Mouse (Mus musculus): Measurements from ENCODE around the gene Dpp6. TPM values are rescaled to one million over a fixed set of nuclear protein-coding genes. Genes with fewer than 3 reads are reported as not detected.

The Dpp6 gene
- polyA plus RNA-seq, 1 experiment from 2014 or later = 3.9 TPM

- Histone ChIP-seq H3K36me3 (no peaks in the 10 kb centered on the region), H3K27ac (replicated peaks) (no peak overlapping the region), H3K4me1 (no peaks in the 10 kb centered on the region), H3K9ac (no peak overlapping the region), H3K27me3 (no peaks in the 10 kb centered on the region), H3K4me2 (replicated peaks) (no peak overlapping the region), H3K4me3 (replicated peaks) (no peak overlapping the region), H3K9me3 (replicated peaks) (no peaks in the 10 kb centered on the region)
- 63% methylated on average over 11 of the region's 11 CpGs for WGBS
- ATAC-seq (ENCODE audit: insufficient number of reproducible peaks, low FRiP score, low TSS enrichment, low read depth) = no peak
These were observed 868.2 kb downstream of the Dpp6 start for GRCm38 (mm10) chr5:27685162-27685561.

GRCm38 (mm10) chr5:27685923-27686322 is 868.9 kb downstream of the Dpp6 start:
- Histone ChIP-seq H3K9me3 (replicated peaks) (no peaks in the 10 kb centered on the region), H3K4me2 (replicated peaks) (no peak overlapping the region), H3K9ac (no peak overlapping the region), H3K4me3 (replicated peaks) (no peak overlapping the region), H3K4me1 (no peaks in the 10 kb centered on the region), H3K36me3 (no peaks in the 10 kb centered on the region), H3K27ac (replicated peaks) (no peak overlapping the region), H3K27me3 (no peaks in the 10 kb centered on the region)
- 71% methylated on average over 3 of the region's 3 CpGs for WGBS
- ATAC-seq (ENCODE audit: insufficient number of reproducible peaks, low FRiP score, low TSS enrichment, low read depth) = no peak

GRCm38 (mm10) chr5:27687311-27687710 is 870.3 kb downstream of the Dpp6 start:
- Histone ChIP-seq H3K4me1 (no peaks in the 10 kb centered on the region), H3K4me3 (replicated peaks) (no peak overlapping the region), H3K9ac (no peak overlapping the region), H3K27ac (replicated peaks) (no peak overlapping the region), H3K9me3 (replicated peaks) (no peaks in the 10 kb centered on the region), H3K27me3 (no peaks in the 10 kb centered on the region), H3K4me2 (replicated peaks) (no peak overlapping the region), H3K36me3 (no peaks in the 10 kb centered on the region)
- 83% methylated on average over 2 of the region's 2 CpGs for WGBS
- ATAC-seq (ENCODE audit: insufficient number of reproducible peaks, low FRiP score, low TSS enrichment, low read depth) = no peak

- no peak overlapping the region for H3K9ac ChIP-seq
- no peak overlapping the region for H3K4me3 ChIP-seq (replicated peaks)
- H3K27me3 ChIP-seq = no peaks in the 10 kb centered on the region
- H3K36me3 ChIP-seq = no peaks in the 10 kb centered on the region
- 78% methylated on average over 6 of the region's 6 CpGs for WGBS
- no peaks in the 10 kb centered on the region for H3K9me3 ChIP-seq (replicated peaks)
- H3K4me1 ChIP-seq = no peaks in the 10 kb centered on the region
- ATAC-seq (ENCODE audit: insufficient number of reproducible peaks, low FRiP score, low TSS enrichment, low read depth) = no peak
- H3K4me2 ChIP-seq (replicated peaks) = no peak overlapping the region
- H3K27ac ChIP-seq (replicated peaks) = no peak overlapping the region
These were observed 885.5 kb downstream of the Dpp6 start for GRCm38 (mm10) chr5:27702482-27702881.

GRCm38 (mm10) chr5:27705020-27705419 is 888.0 kb downstream of the Dpp6 start:
- Histone ChIP-seq H3K9me3 (replicated peaks) (no peaks in the 10 kb centered on the region), H3K4me3 (replicated peaks) (no peak overlapping the region), H3K27me3 (no peaks in the 10 kb centered on the region), H3K4me1 (no peaks in the 10 kb centered on the region), H3K4me2 (replicated peaks) (no peak overlapping the region), H3K36me3 (no peaks in the 10 kb centered on the region), H3K27ac (replicated peaks) (no peak overlapping the region), H3K9ac (no peak overlapping the region)
- ATAC-seq (ENCODE audit: insufficient number of reproducible peaks, low FRiP score, low TSS enrichment, low read depth) = no peak

- no peaks in the 10 kb centered on the region for H3K27me3 ChIP-seq
- H3K4me1 ChIP-seq = no peaks in the 10 kb centered on the region
- H3K9ac ChIP-seq = no peak overlapping the region
- no peaks in the 10 kb centered on the region for H3K36me3 ChIP-seq
- no peaks in the 10 kb centered on the region for H3K9me3 ChIP-seq (replicated peaks)
- no peak for ATAC-seq (ENCODE audit: insufficient number of reproducible peaks, low FRiP score, low TSS enrichment, low read depth)
- 69% methylated on average over 6 of the region's 6 CpGs for WGBS
- H3K27ac ChIP-seq (replicated peaks) = no peak overlapping the region
- no peak overlapping the region for H3K4me3 ChIP-seq (replicated peaks)
- no peak overlapping the region for H3K4me2 ChIP-seq (replicated peaks)
These were observed 889.5 kb downstream of the Dpp6 start for GRCm38 (mm10) chr5:27706551-27706950.

GRCm38 (mm10) chr5:27707283-27707682 is 890.3 kb downstream of the Dpp6 start:
- Histone ChIP-seq H3K4me2 (replicated peaks) (no peak overlapping the region), H3K4me1 (no peaks in the 10 kb centered on the region), H3K9me3 (replicated peaks) (no peaks in the 10 kb centered on the region), H3K27me3 (no peaks in the 10 kb centered on the region), H3K27ac (replicated peaks) (no peak overlapping the region), H3K9ac (no peak overlapping the region), H3K36me3 (no peaks in the 10 kb centered on the region), H3K4me3 (replicated peaks) (no peak overlapping the region)
- ATAC-seq (ENCODE audit: insufficient number of reproducible peaks, low FRiP score, low TSS enrichment, low read depth) = no peak

GRCm38 (mm10) chr5:27708209-27708608 is 891.2 kb downstream of the Dpp6 start:
- Histone ChIP-seq H3K27ac (replicated peaks) (no peak overlapping the region), H3K9me3 (replicated peaks) (no peaks in the 10 kb centered on the region), H3K9ac (no peak overlapping the region), H3K27me3 (no peaks in the 10 kb centered on the region), H3K4me2 (replicated peaks) (no peak overlapping the region), H3K4me3 (replicated peaks) (no peak overlapping the region), H3K4me1 (no peaks in the 10 kb centered on the region), H3K36me3 (no peaks in the 10 kb centered on the region)
- ATAC-seq (ENCODE audit: insufficient number of reproducible peaks, low FRiP score, low TSS enrichment, low read depth) = no peak
- 27% methylated on average over 6 of the region's 6 CpGs for WGBS

- WGBS = 43% methylated on average over 8 of the region's 8 CpGs
- Histone ChIP-seq H3K9ac (no peak overlapping the region), H3K4me2 (replicated peaks) (no peak overlapping the region), H3K9me3 (replicated peaks) (no peaks in the 10 kb centered on the region), H3K4me3 (replicated peaks) (no peak overlapping the region), H3K27ac (replicated peaks) (no peak overlapping the region), H3K4me1 (no peaks in the 10 kb centered on the region), H3K27me3 (no peaks in the 10 kb centered on the region), H3K36me3 (no peaks in the 10 kb centered on the region)
- ATAC-seq (ENCODE audit: insufficient number of reproducible peaks, low FRiP score, low TSS enrichment, low read depth) = no peak
These were observed 894.6 kb downstream of the Dpp6 start for GRCm38 (mm10) chr5:27711461-27712192.

GRCm38 (mm10) chr5:27714356-27714755 is 897.4 kb downstream of the Dpp6 start:
- H3K9me3 ChIP-seq (replicated peaks) = no peaks in the 10 kb centered on the region
- no peak overlapping the region for H3K4me3 ChIP-seq (replicated peaks)
- H3K4me1 ChIP-seq = no peaks in the 10 kb centered on the region
- H3K36me3 ChIP-seq = no peaks in the 10 kb centered on the region
- H3K9ac ChIP-seq = no peak overlapping the region
- H3K27ac ChIP-seq (replicated peaks) = no peak overlapping the region
- no peak for ATAC-seq (ENCODE audit: insufficient number of reproducible peaks, low FRiP score, low TSS enrichment, low read depth)
- WGBS = 52% methylated on average over 9 of the region's 9 CpGs
- no peak overlapping the region for H3K4me2 ChIP-seq (replicated peaks)
- no peaks in the 10 kb centered on the region for H3K27me3 ChIP-seq

GRCm38 (mm10) chr5:27716026-27716425 is 899.0 kb downstream of the Dpp6 start:
- no peaks in the 10 kb centered on the region for H3K27me3 ChIP-seq
- H3K9me3 ChIP-seq (replicated peaks) = no peaks in the 10 kb centered on the region
- ATAC-seq (ENCODE audit: insufficient number of reproducible peaks, low FRiP score, low TSS enrichment, low read depth) = no peak
- 68% methylated on average over 4 of the region's 4 CpGs for WGBS
- no peak overlapping the region for H3K9ac ChIP-seq
- no peak overlapping the region for H3K4me2 ChIP-seq (replicated peaks)
- H3K36me3 ChIP-seq = no peaks in the 10 kb centered on the region
- H3K27ac ChIP-seq (replicated peaks) = no peak overlapping the region
- no peaks in the 10 kb centered on the region for H3K4me1 ChIP-seq
- H3K4me3 ChIP-seq (replicated peaks) = no peak overlapping the region

- H3K27ac ChIP-seq (replicated peaks) = no peak overlapping the region
- H3K4me1 ChIP-seq = no peaks in the 10 kb centered on the region
- H3K4me3 ChIP-seq (replicated peaks) = no peak overlapping the region
- no peaks in the 10 kb centered on the region for H3K27me3 ChIP-seq
- no peaks in the 10 kb centered on the region for H3K9me3 ChIP-seq (replicated peaks)
- H3K36me3 ChIP-seq = no peaks in the 10 kb centered on the region
- H3K9ac ChIP-seq = no peak overlapping the region
- no peak overlapping the region for H3K4me2 ChIP-seq (replicated peaks)
- no peak for ATAC-seq (ENCODE audit: insufficient number of reproducible peaks, low FRiP score, low TSS enrichment, low read depth)
These were observed 900.3 kb downstream of the Dpp6 start for GRCm38 (mm10) chr5:27717301-27717700.
